Mouse (Mus musculus): ENCODE data around the gene Col24a1. TPM values are rescaled to one million over a fixed set of nuclear protein-coding genes. Genes with fewer than 3 reads are reported as not detected.

Col24a1 gene
- polyA plus RNA-seq, 1 experiment from 2014 or later, result 2.3 TPM

- no peak overlapping the region for H3K4me3 ChIP-seq (replicated peaks; ENCODE audit: low read depth, low read length)
- no peak overlapping the region for H3K9ac ChIP-seq (ENCODE audit: low read depth, low read length)
- 33% methylated on average over 10 of the region's 10 CpGs for WGBS
- ATAC-seq (replicated peaks; ENCODE audit: low FRiP score, low read depth) (no peak), DNase-seq (ENCODE audit: low spot score) (peak; percentile 58)
- H3K27ac ChIP-seq, result no peak overlapping the region
- no peaks in the 10 kb centered on the region for H3K36me3 ChIP-seq (ENCODE audit: insufficient read depth, low read length)
- no peaks in the 10 kb centered on the region for H3K27me3 ChIP-seq (ENCODE audit: insufficient read depth, low read length)
- no peaks in the 10 kb centered on the region for H3K9me3 ChIP-seq (replicated peaks; ENCODE audit: low read length)
- H3K4me2 ChIP-seq (ENCODE audit: low read length), result no peak overlapping the region
- H3K4me1 ChIP-seq (replicated peaks; ENCODE audit: insufficient read depth, low read length), result no peaks in the 10 kb centered on the region
- no peak for TF ChIP-seq CTCF (IDR thresholded peaks at IDR 0.05; ENCODE audit: low read depth)
Observed at GRCm38 (mm10) chr3:145339851-145340499, 47.7 kb downstream of the Col24a1 start.

- Histone ChIP-seq H3K4me2 (ENCODE audit: low read length) (no peak overlapping the region), H3K9ac (ENCODE audit: low read depth, low read length) (no peak overlapping the region), H3K4me1 (replicated peaks; ENCODE audit: insufficient read depth, low read length) (no peaks in the 10 kb centered on the region), H3K36me3 (ENCODE audit: insufficient read depth, low read length) (no peaks in the 10 kb centered on the region), H3K9me3 (replicated peaks; ENCODE audit: low read length) (no peaks in the 10 kb centered on the region), H3K27me3 (ENCODE audit: insufficient read depth, low read length) (no peaks in the 10 kb centered on the region), H3K4me3 (replicated peaks; ENCODE audit: low read depth, low read length) (no peak overlapping the region), H3K27ac (no peak overlapping the region)
- DNase-seq (ENCODE audit: low spot score), result no peak
- no peak for TF ChIP-seq CTCF (IDR thresholded peaks at IDR 0.05; ENCODE audit: low read depth)
- ATAC-seq (replicated peaks; ENCODE audit: low FRiP score, low read depth), result no peak
- 88% methylated on average over 3 of the region's 3 CpGs for WGBS
Observed at GRCm38 (mm10) chr3:145348690-145349089, 56.4 kb downstream of the Col24a1 start.

DNA sequence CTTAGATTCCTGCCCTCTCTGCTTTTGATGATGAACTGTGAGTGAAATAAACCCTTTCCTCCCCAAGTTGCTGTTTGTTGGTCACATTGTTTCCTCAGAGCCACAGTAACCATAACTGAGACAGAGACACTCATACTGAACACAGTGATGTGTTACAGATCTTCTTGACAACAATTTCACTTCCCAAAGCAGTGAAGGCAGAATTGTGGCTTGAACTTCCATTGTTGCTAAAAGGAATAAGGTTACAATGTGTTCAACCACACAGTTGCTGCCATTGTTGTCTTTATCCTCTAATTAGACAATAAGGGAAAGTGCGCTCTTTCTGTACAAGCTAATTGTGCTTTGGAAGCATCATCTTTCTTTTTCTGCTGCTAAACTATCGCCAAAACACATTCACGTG lies 61.7 kb downstream of the Col24a1 start:
- DNase-seq (ENCODE audit: low spot score), result no peak
- H3K9me3 ChIP-seq (replicated peaks; ENCODE audit: low read length), result no peaks in the 10 kb centered on the region
- no peak overlapping the region for H3K27ac ChIP-seq
- no peaks in the 10 kb centered on the region for H3K27me3 ChIP-seq (ENCODE audit: insufficient read depth, low read length)
- H3K9ac ChIP-seq (ENCODE audit: low read depth, low read length), result no peak overlapping the region
- 86% methylated on average over 3 of the region's 3 CpGs for WGBS
- H3K4me1 ChIP-seq (replicated peaks; ENCODE audit: insufficient read depth, low read length), result no peaks in the 10 kb centered on the region
- no peak overlapping the region for H3K4me3 ChIP-seq (replicated peaks; ENCODE audit: low read depth, low read length)
- no peak for TF ChIP-seq CTCF (IDR thresholded peaks at IDR 0.05; ENCODE audit: low read depth)
- H3K36me3 ChIP-seq (ENCODE audit: insufficient read depth, low read length), result no peaks in the 10 kb centered on the region
- ATAC-seq (replicated peaks; ENCODE audit: low FRiP score, low read depth), result no peak
- H3K4me2 ChIP-seq (ENCODE audit: low read length), result no peak overlapping the region

DNA sequence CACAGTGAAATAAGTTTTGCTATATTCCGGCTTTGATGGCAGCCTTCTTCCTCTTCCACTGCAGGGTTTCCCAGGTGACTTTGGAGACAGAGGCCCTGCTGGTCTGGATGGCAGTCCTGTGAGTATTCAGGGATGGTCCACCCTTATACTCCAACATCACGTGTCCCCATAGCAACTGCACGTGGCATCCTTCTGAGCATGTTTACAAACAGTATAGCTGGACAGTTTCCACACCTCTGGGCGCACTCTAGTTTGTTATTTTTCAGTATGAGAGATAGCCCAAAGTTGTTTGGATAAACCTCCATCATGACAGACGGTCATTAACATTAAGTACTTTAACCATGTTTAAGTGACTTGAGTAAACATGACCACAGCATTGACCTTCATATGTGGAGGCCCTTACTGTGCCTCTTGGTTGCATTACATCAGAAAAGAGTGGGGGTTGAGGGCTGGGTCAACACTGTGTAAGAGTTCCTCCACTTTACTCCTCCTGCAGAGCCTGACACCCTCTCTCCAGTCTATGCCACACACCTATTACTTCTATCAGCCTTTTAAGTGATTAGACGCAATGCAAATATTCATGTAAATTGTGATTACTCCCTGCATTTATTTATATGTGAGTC lies 64.7 kb downstream of the Col24a1 start:
- H3K4me3 ChIP-seq (replicated peaks; ENCODE audit: low read depth, low read length), result no peak overlapping the region
- H3K9ac ChIP-seq (ENCODE audit: low read depth, low read length), result no peak overlapping the region
- DNase-seq (ENCODE audit: low spot score) (peak; percentile 54), ATAC-seq (replicated peaks; ENCODE audit: low FRiP score, low read depth) (no peak; the same call in 1 of the 2 replicates)
- no peak overlapping the region for H3K4me2 ChIP-seq (ENCODE audit: low read length)
- H3K27me3 ChIP-seq (ENCODE audit: insufficient read depth, low read length), result no peaks in the 10 kb centered on the region
- H3K36me3 ChIP-seq (ENCODE audit: insufficient read depth, low read length), result no peaks in the 10 kb centered on the region
- no peak overlapping the region for H3K27ac ChIP-seq
- no peaks in the 10 kb centered on the region for H3K9me3 ChIP-seq (replicated peaks; ENCODE audit: low read length)
- no peak for TF ChIP-seq CTCF (IDR thresholded peaks at IDR 0.05; ENCODE audit: low read depth)
- no peaks in the 10 kb centered on the region for H3K4me1 ChIP-seq (replicated peaks; ENCODE audit: insufficient read depth, low read length)
- 53% methylated on average over 6 of the region's 6 CpGs for WGBS

DNA sequence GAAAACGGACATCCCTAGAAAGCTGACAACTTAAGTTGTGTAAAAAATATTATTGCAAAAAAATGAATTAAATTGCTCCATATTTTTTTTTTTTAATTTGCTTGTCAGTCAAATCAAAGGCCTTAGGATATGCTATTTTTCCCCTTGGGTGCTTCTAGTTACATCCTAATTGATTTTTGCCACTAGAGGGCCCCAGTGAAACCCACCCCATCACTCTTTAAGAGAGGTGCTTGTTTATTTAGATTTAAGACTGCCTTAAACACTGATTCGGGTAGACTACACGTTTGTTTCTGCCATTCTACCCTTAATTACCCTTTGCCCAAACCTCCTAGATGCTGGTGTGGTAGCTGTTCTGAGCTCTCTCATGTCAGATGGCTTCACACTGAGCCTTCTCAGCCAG lies 73.0 kb downstream of the Col24a1 start:
- 34% methylated on average over 3 of the region's 3 CpGs for WGBS
- DNase-seq (ENCODE audit: low spot score) (peak; percentile 46), ATAC-seq (replicated peaks; ENCODE audit: low FRiP score, low read depth) (no peak)
- Histone ChIP-seq H3K4me3 (replicated peaks; ENCODE audit: low read depth, low read length) (no peak overlapping the region), H3K27me3 (ENCODE audit: insufficient read depth, low read length) (no peaks in the 10 kb centered on the region), H3K4me2 (ENCODE audit: low read length) (no peak overlapping the region), H3K9ac (ENCODE audit: low read depth, low read length) (no peak overlapping the region), H3K9me3 (replicated peaks; ENCODE audit: low read length) (no peaks in the 10 kb centered on the region), H3K36me3 (ENCODE audit: insufficient read depth, low read length) (no peaks in the 10 kb centered on the region), H3K27ac (no peak overlapping the region), H3K4me1 (replicated peaks; ENCODE audit: insufficient read depth, low read length) (no peaks in the 10 kb centered on the region)
- peak; percentile 57 for TF ChIP-seq CTCF (IDR thresholded peaks at IDR 0.05; ENCODE audit: low read depth)

DNA sequence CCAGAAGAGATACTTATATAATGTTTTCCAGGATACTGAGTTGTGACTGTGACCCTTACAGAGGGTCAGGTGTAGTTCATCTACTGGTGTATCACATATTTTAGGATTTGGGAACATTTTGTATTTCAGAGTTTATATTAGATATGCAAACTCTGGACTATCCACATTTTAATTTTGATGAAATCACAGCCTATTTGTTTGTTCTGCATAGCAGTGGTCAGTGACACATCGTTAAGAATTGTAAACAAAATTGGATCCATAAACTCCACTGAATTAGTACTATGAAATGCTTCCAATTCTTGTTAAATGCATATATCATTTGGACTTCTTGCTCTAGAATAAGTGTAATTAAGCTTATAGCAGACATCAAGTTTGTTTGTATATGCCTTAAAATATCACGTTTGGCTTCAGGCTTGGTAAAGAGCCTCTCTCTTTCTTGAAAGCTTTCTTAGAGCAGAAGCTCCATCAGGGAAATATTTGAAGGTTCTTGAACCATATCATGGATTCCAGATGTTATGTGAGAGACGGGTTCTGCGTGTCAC lies 75.0 kb downstream of the Col24a1 start:
- 61% methylated on average over 4 of the region's 4 CpGs for WGBS
- ATAC-seq (replicated peaks; ENCODE audit: low FRiP score, low read depth), result no peak
- H3K4me3 ChIP-seq (replicated peaks; ENCODE audit: low read depth, low read length), result no peak overlapping the region
- no peaks in the 10 kb centered on the region for H3K4me1 ChIP-seq (replicated peaks; ENCODE audit: insufficient read depth, low read length)
- no peak overlapping the region for H3K9ac ChIP-seq (ENCODE audit: low read depth, low read length)
- H3K27ac ChIP-seq, result no peak overlapping the region
- no peaks in the 10 kb centered on the region for H3K9me3 ChIP-seq (replicated peaks; ENCODE audit: low read length)
- no peaks in the 10 kb centered on the region for H3K36me3 ChIP-seq (ENCODE audit: insufficient read depth, low read length)
- no peak for TF ChIP-seq CTCF (IDR thresholded peaks at IDR 0.05; ENCODE audit: low read depth)
- DNase-seq (ENCODE audit: low spot score), result peak; percentile 53
- no peaks in the 10 kb centered on the region for H3K27me3 ChIP-seq (ENCODE audit: insufficient read depth, low read length)
- H3K4me2 ChIP-seq (ENCODE audit: low read length), result no peak overlapping the region

All from kidney, postnatal 0 days (tissue).